Mouse (Mus musculus): ENCODE measurements at regions not wholly inside any gene's neighbourhood (a gene's known extent, or its start where the extent isn't known, plus 50 kb on each side); places are given as distances from the start of the nearest gene placed in this dataset.

GRCm38 (mm10) chr17:79243426-79243825 lies 111.5 kb downstream of the Cdc42ep3 start:
- TF ChIP-seq ZKSCAN1 (IDR thresholded peaks at IDR 0.05; ENCODE audit: borderline replicate concordance, low read depth, low read length), result no peak
- no peak for TF ChIP-seq RCOR1 (conservative IDR thresholded peaks at IDR 0.05; ENCODE audit: low read depth, low read length)
- no peak for TF ChIP-seq ZMIZ1 (IDR thresholded peaks at IDR 0.05; ENCODE audit: low read depth, low read length)
- TF ChIP-seq TBP (conservative IDR thresholded peaks at IDR 0.05; ENCODE audit: low read depth, low read length), result no peak
- TF ChIP-seq E2F4 (IDR thresholded peaks at IDR 0.05; ENCODE audit: insufficient replicate concordance, low read depth, low read length), result no peak
- no peak for TF ChIP-seq CTCF (conservative IDR thresholded peaks at IDR 0.05 in 1 of 2, IDR thresholded peaks at IDR 0.05 in 1 of 2; ENCODE audit: low read depth in 2 of 2, low read length in 2 of 2)
- TF ChIP-seq POLR2A (IDR thresholded peaks at IDR 0.05; ENCODE audit: low read depth, low read length), result no peak
- TF ChIP-seq MYC (IDR thresholded peaks at IDR 0.05; ENCODE audit: low read depth, low read length), result no peak
- TF ChIP-seq NELFE (IDR thresholded peaks at IDR 0.05; ENCODE audit: low read depth, low read length), result no peak
- no peak for TF ChIP-seq USF1 (IDR thresholded peaks at IDR 0.05; ENCODE audit: low read depth, low read length)
- TF ChIP-seq EP300 (IDR thresholded peaks at IDR 0.05; ENCODE audit: low read length), result no peak
- no peak for TF ChIP-seq TCF12 (IDR thresholded peaks at IDR 0.05; ENCODE audit: low read depth, low read length)
- no peak for TF ChIP-seq MAZ (IDR thresholded peaks at IDR 0.05; ENCODE audit: low read depth, low read length)
- TF ChIP-seq KAT2A (IDR thresholded peaks at IDR 0.05; ENCODE audit: insufficient replicate concordance, low read length), result no peak
